Mouse (Mus musculus): ENCODE results near the gene Olfr1281. TPM values are rescaled to one million over a fixed set of nuclear protein-coding genes. Genes with fewer than 3 reads are reported as not detected.

Olfr1281 gene
- polyA plus RNA-seq, 1 experiment from 2014 or later: not detected

Other genes with a start within 250 kb of the Olfr1281 start
- not detected in 2 replicates for gene Gm13941, start 220.5 kb upstream of the Olfr1281 start, polyA plus RNA-seq (2014; fragmentation: Nextera tagmentation; extraction: Ambion mirVana)
- gene Gm15130, start 173.6 kb upstream of the Olfr1281 start, polyA plus RNA-seq (2014; fragmentation: Nextera tagmentation; extraction: Ambion mirVana): not detected in 2 replicates
- gene 4930430A15Rik, start 96.9 kb upstream of the Olfr1281 start, polyA plus RNA-seq (2014; fragmentation: Nextera tagmentation; extraction: Ambion mirVana): not detected in 2 replicates
- not detected in 2 replicates for gene Olfr1275, start 91.2 kb upstream of the Olfr1281 start, polyA plus RNA-seq (2014; fragmentation: Nextera tagmentation; extraction: Ambion mirVana)
- not detected in 2 replicates for gene Olfr1276, start 72.0 kb upstream of the Olfr1281 start, polyA plus RNA-seq (2014; fragmentation: Nextera tagmentation; extraction: Ambion mirVana)
- not detected in 2 replicates for gene Olfr1277, start 52.4 kb upstream of the Olfr1281 start, polyA plus RNA-seq (2014; fragmentation: Nextera tagmentation; extraction: Ambion mirVana)
- not detected in 2 replicates for gene Olfr1278, start 36.4 kb upstream of the Olfr1281 start, polyA plus RNA-seq (2014; fragmentation: Nextera tagmentation; extraction: Ambion mirVana)
- not detected in 2 replicates for gene Olfr1279, start 25.9 kb upstream of the Olfr1281 start, polyA plus RNA-seq (2014; fragmentation: Nextera tagmentation; extraction: Ambion mirVana)
- gene Olfr1280, start 12.5 kb upstream of the Olfr1281 start, polyA plus RNA-seq (2014; fragmentation: Nextera tagmentation; extraction: Ambion mirVana): not detected in 2 replicates
- not detected in 2 replicates for gene Olfr1282, start 9.6 kb downstream of the Olfr1281 start, polyA plus RNA-seq (2014; fragmentation: Nextera tagmentation; extraction: Ambion mirVana)
- gene Olfr1283, start 40.3 kb downstream of the Olfr1281 start, polyA plus RNA-seq (2014; fragmentation: Nextera tagmentation; extraction: Ambion mirVana): not detected in 2 replicates
- not detected in 2 replicates for gene Olfr1284, start 49.0 kb downstream of the Olfr1281 start, polyA plus RNA-seq (2014; fragmentation: Nextera tagmentation; extraction: Ambion mirVana)
- not detected in 2 replicates for gene Olfr1286, start 96.6 kb downstream of the Olfr1281 start, polyA plus RNA-seq (2014; fragmentation: Nextera tagmentation; extraction: Ambion mirVana)
- gene Olfr1287, start 122.6 kb downstream of the Olfr1281 start, polyA plus RNA-seq (2014; fragmentation: Nextera tagmentation; extraction: Ambion mirVana): not detected in 2 replicates
- not detected in 2 replicates for gene Olfr1288, start 147.6 kb downstream of the Olfr1281 start, polyA plus RNA-seq (2014; fragmentation: Nextera tagmentation; extraction: Ambion mirVana)
- not detected in 2 replicates for gene Olfr1289, start 154.3 kb downstream of the Olfr1281 start, polyA plus RNA-seq (2014; fragmentation: Nextera tagmentation; extraction: Ambion mirVana)
- 0.08 TPM in 1 of 2 replicates, not detected in the other for gene Olfr1290, start 167.3 kb downstream of the Olfr1281 start, polyA plus RNA-seq (2014; fragmentation: Nextera tagmentation; extraction: Ambion mirVana)
- not detected in 2 replicates for gene Olfr1291-ps1, start 170.7 kb downstream of the Olfr1281 start, polyA plus RNA-seq (2014; fragmentation: Nextera tagmentation; extraction: Ambion mirVana)
- not detected in 2 replicates for gene Olfr1293-ps, start 198.7 kb downstream of the Olfr1281 start, polyA plus RNA-seq (2014; fragmentation: Nextera tagmentation; extraction: Ambion mirVana)
- not detected in 2 replicates for gene Olfr1294, start 213.8 kb downstream of the Olfr1281 start, polyA plus RNA-seq (2014; fragmentation: Nextera tagmentation; extraction: Ambion mirVana)
- not detected in 2 replicates for gene Olfr1295, start 243.2 kb downstream of the Olfr1281 start, polyA plus RNA-seq (2014; fragmentation: Nextera tagmentation; extraction: Ambion mirVana)

Data from hindbrain, embryonic 11.5 days (tissue).